Mouse (Mus musculus): ENCODE measurements around the gene Sh3bp2.
"Not testable (repeated sequence)": the region's sequence is repeated elsewhere in the genome, so short reads cannot be mapped to it uniquely, and the experiment has no call there.

Gene Sh3bp2

GRCm38 (mm10) chr5:34527352-34527751 is 1.7 kb downstream of the Sh3bp2 start:
- DNase-seq = no peak

- no peak for DNase-seq
Observed at GRCm38 (mm10) chr5:34528724-34529123, 3.1 kb downstream of the Sh3bp2 start.

- no peak for DNase-seq
Observed at GRCm38 (mm10) chr5:34530116-34530515, 4.5 kb downstream of the Sh3bp2 start.

GRCm38 (mm10) chr5:34530687-34531086 is 5.0 kb downstream of the Sh3bp2 start:
- no peak for DNase-seq

GRCm38 (mm10) chr5:34533066-34533465 is 7.4 kb downstream of the Sh3bp2 start:
- no peak for DNase-seq

GRCm38 (mm10) chr5:34533820-34534219 is 8.2 kb downstream of the Sh3bp2 start:
- no peak for DNase-seq

- DNase-seq = no peak
Observed at GRCm38 (mm10) chr5:34534776-34535581, 9.3 kb downstream of the Sh3bp2 start.

- no peak for DNase-seq
Observed at GRCm38 (mm10) chr5:34535831-34536230, 10.2 kb downstream of the Sh3bp2 start.

- no peak for DNase-seq
Observed at GRCm38 (mm10) chr5:34538079-34538478, 12.4 kb downstream of the Sh3bp2 start.

GRCm38 (mm10) chr5:34538527-34538926 is 12.9 kb downstream of the Sh3bp2 start:
- no peak for DNase-seq

- DNase-seq = no peak
Observed at GRCm38 (mm10) chr5:34539121-34539520, 13.5 kb downstream of the Sh3bp2 start.

- DNase-seq = no peak
Observed at GRCm38 (mm10) chr5:34542166-34542565, 16.5 kb downstream of the Sh3bp2 start.

GRCm38 (mm10) chr5:34543114-34543513 is 17.5 kb downstream of the Sh3bp2 start:
- DNase-seq = no peak

GRCm38 (mm10) chr5:34547410-34547809 is 21.8 kb downstream of the Sh3bp2 start:
- peak in 1 of 2 experiments; percentile 10 for DNase-seq

- DNase-seq = no peak
Observed at GRCm38 (mm10) chr5:34549135-34549482, 23.5 kb downstream of the Sh3bp2 start.

GRCm38 (mm10) chr5:34549483-34550221 is 24.0 kb downstream of the Sh3bp2 start:
- peak; percentile 26 to 47 for DNase-seq

- no peak for DNase-seq
Observed at GRCm38 (mm10) chr5:34550251-34550650, 24.6 kb downstream of the Sh3bp2 start.

- DNase-seq = no peak
Observed at GRCm38 (mm10) chr5:34551821-34552220, 26.2 kb downstream of the Sh3bp2 start.

GRCm38 (mm10) chr5:34563854-34564253 is 38.2 kb downstream of the Sh3bp2 start:
- no peak for DNase-seq

- DNase-seq = no peak
Observed at GRCm38 (mm10) chr5:34564291-34564690, 38.7 kb downstream of the Sh3bp2 start.

GRCm38 (mm10) chr5:34565545-34566283 is 40.1 kb downstream of the Sh3bp2 start:
- no peak for DNase-seq

GRCm38 (mm10) chr5:34571551-34571950 is 45.9 kb downstream of the Sh3bp2 start:
- no peak for DNase-seq

GRCm38 (mm10) chr5:34572568-34572967 is 46.9 kb downstream of the Sh3bp2 start:
- not testable (repeated sequence) for DNase-seq
